In the genomic region with DNA sequence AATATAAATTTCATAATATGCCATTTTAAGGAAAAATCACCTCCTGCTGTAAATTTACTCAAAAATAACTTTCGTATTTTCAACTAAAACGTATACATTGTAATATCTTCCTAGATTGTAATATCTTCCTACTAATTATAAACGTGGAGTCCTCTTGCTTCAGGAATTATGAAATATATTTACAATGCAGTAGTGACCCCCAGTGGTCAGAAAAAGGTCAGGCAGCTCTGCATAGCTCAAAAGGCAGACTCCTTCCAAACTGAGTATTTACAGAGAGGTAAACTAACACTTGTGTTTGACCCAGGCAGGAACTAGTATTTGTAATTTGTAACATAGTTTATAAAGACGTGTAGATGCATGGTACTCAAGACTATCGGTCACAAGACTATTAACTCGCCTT, we compare ENCODE assay signal across 9 mouse cellular contexts. TPM values are rescaled to one million over a fixed set of nuclear protein-coding genes. Genes with fewer than 3 reads are reported as not detected.
DNase-seq lines count a peak whose midpoint lies in the region; ATAC-seq and TF ChIP-seq lines count a peak whose summit lies in the region.
"Had no signal": no experiment of that assay in that cellular context is flagged by ENCODE, and none has a peak within 500 bp of the region (broad histone marks: within the 10 kb centered on the region; RNA-seq: fewer than 3 reads in every experiment).

No protein-coding gene starts in this region.

- TF ChIP-seq EP300 in lung, postnatal 0 days (IDR thresholded peaks at IDR 0.05), result no peak

- H3K4me2 ChIP-seq in embryonic facial prominence, embryonic 11.5 days (ENCODE audit: low read depth, low read length), result no peak overlapping the region
- H3K4me2 ChIP-seq in kidney, postnatal 0 days (ENCODE audit: low read length), result no peak overlapping the region
- H3K4me2 ChIP-seq in lung, postnatal 0 days (replicated peaks; ENCODE audit: low read depth, low read length), result no peak overlapping the region
- H3K4me2 ChIP-seq: heart, embryonic 15.5 days had no signal

- DNase-seq in adrenal gland, adult (ENCODE audit: inconsistent age in 2 of 2, low spot score in 1 of 2), result peak; percentile 11 to 85
- DNase-seq in adrenal gland, postnatal 4 days (ENCODE audit: low spot score in 2 of 2), result no peak
- DNase-seq in thymus, adult 2 months, result peak; percentile 40
- no peak for DNase-seq in thymus, adult 18-20 months
- peak; percentile 79 for DNase-seq in embryonic facial prominence, embryonic 11.5 days (ENCODE audit: low spot score)
- peak; percentile 88 for DNase-seq in kidney, postnatal 0 days (ENCODE audit: low spot score)
- peak; percentile 85 for DNase-seq in lung, postnatal 0 days (ENCODE audit: low spot score)
- peak; percentile 19 for DNase-seq in splenic B cell, adult 2 months (ENCODE audit: low read depth, low spot score)

- TF ChIP-seq POLR2A in thymus, adult 2 months (IDR thresholded peaks at IDR 0.05; ENCODE audit: control insufficient read depth, extremely low read depth, insufficient read depth, low read length, poor library complexity), result no peak

- H3K9me3 ChIP-seq in embryonic facial prominence, embryonic 11.5 days (replicated peaks; ENCODE audit: control insufficient read depth, low read length), result no peaks in the 10 kb centered on the region
- no peaks in the 10 kb centered on the region for H3K9me3 ChIP-seq in kidney, postnatal 0 days (replicated peaks; ENCODE audit: low read length)
- H3K9me3 ChIP-seq in lung, postnatal 0 days (ENCODE audit: low read length), result no peaks in the 10 kb centered on the region
- H3K9me3 ChIP-seq: heart, embryonic 15.5 days had no signal

- peaks cover 23% of the 10 kb centered on the region for H3K4me1 ChIP-seq in thymus, adult 2 months (replicated peaks; ENCODE audit: control insufficient read depth, insufficient read depth, low read length)
- H3K4me1 ChIP-seq in embryonic facial prominence, embryonic 11.5 days (ENCODE audit: control insufficient read depth, insufficient read depth, low read length), result no peaks in the 10 kb centered on the region; the same call in 1 of the 2 replicates
- no peaks in the 10 kb centered on the region for H3K4me1 ChIP-seq in kidney, postnatal 0 days (replicated peaks; ENCODE audit: insufficient read depth, low read length)
- H3K4me1 ChIP-seq in lung, postnatal 0 days (ENCODE audit: insufficient read depth, low read depth, low read length), result no peaks in the 10 kb centered on the region

- TF ChIP-seq CTCF in thymus, adult 2 months (IDR thresholded peaks at IDR 0.05; ENCODE audit: borderline replicate concordance, control insufficient read depth, extremely low read depth, insufficient read depth, low read length, poor library complexity), result no peak
- TF ChIP-seq CTCF in kidney, postnatal 0 days (IDR thresholded peaks at IDR 0.05; ENCODE audit: low read depth), result peak; percentile 91
- TF ChIP-seq CTCF in lung, postnatal 0 days (IDR thresholded peaks at IDR 0.05), result peak; percentile 79

- no peaks in the 10 kb centered on the region for H3K36me3 ChIP-seq in thymus, adult 2 months (ENCODE audit: control insufficient read depth, insufficient read depth, low read length)
- no peaks in the 10 kb centered on the region for H3K36me3 ChIP-seq in embryonic facial prominence, embryonic 11.5 days (replicated peaks; ENCODE audit: control insufficient read depth, insufficient read depth, low read depth, low read length)
- H3K36me3 ChIP-seq in kidney, postnatal 0 days (ENCODE audit: insufficient read depth, low read length), result no peaks in the 10 kb centered on the region
- H3K36me3 ChIP-seq in lung, postnatal 0 days (ENCODE audit: insufficient read depth, low read length), result no peaks in the 10 kb centered on the region
- H3K36me3 ChIP-seq in splenic B cell, adult 2 months (ENCODE audit: control insufficient read depth, insufficient read depth, low read length, poor library complexity, severe bottlenecking), result no peaks in the 10 kb centered on the region
- H3K36me3 ChIP-seq: heart, embryonic 15.5 days had no signal

- no peaks in the 10 kb centered on the region for H3K27me3 ChIP-seq in thymus, adult 2 months (ENCODE audit: control insufficient read depth, insufficient read depth, low read length)
- H3K27me3 ChIP-seq in embryonic facial prominence, embryonic 11.5 days (ENCODE audit: control insufficient read depth, insufficient read depth, low read length), result no peaks in the 10 kb centered on the region
- no peaks in the 10 kb centered on the region for H3K27me3 ChIP-seq in kidney, postnatal 0 days (ENCODE audit: insufficient read depth, low read length)
- H3K27me3 ChIP-seq in lung, postnatal 0 days (replicated peaks; ENCODE audit: insufficient read depth, low read length), result no peaks in the 10 kb centered on the region
- H3K27me3 ChIP-seq in splenic B cell, adult 2 months (ENCODE audit: control insufficient read depth, insufficient read depth, low read length, poor library complexity, severe bottlenecking), result no peaks in the 10 kb centered on the region
- H3K27me3 ChIP-seq: heart, embryonic 15.5 days had no signal

- no peak for ATAC-seq in embryonic facial prominence, embryonic 11.5 days (replicated peaks; ENCODE audit: insufficient number of reproducible peaks, low FRiP score, low TSS enrichment, low read depth)
- 0 out of 2 replicates have a peak, but pooled peaks have one; percentile 46 for ATAC-seq in kidney, postnatal 0 days (replicated peaks; ENCODE audit: low FRiP score, low read depth)
- peak; percentile 49; the same call in 1 of the 2 replicates for ATAC-seq in lung, postnatal 0 days

- no peak overlapping the region for H3K9ac ChIP-seq in embryonic facial prominence, embryonic 11.5 days (replicated peaks; ENCODE audit: low read length)
- H3K9ac ChIP-seq in kidney, postnatal 0 days (ENCODE audit: low read depth, low read length), result no peak overlapping the region
- no peak overlapping the region for H3K9ac ChIP-seq in lung, postnatal 0 days (replicated peaks; ENCODE audit: low read depth)
- H3K9ac ChIP-seq: heart, embryonic 15.5 days had no signal

- H3K27ac ChIP-seq in thymus, adult 2 months (ENCODE audit: control insufficient read depth, insufficient read depth, low read length), result no peak overlapping the region
- H3K27ac ChIP-seq in embryonic facial prominence, embryonic 11.5 days (replicated peaks; ENCODE audit: low read depth, low read length), result no peak overlapping the region
- H3K27ac ChIP-seq in kidney, postnatal 0 days, result no peak overlapping the region
- H3K27ac ChIP-seq in lung, postnatal 0 days (ENCODE audit: low read length), result no peak overlapping the region
- H3K27ac ChIP-seq: heart, embryonic 15.5 days had no signal

- H3K4me3 ChIP-seq in thymus, adult 2 months (ENCODE audit: control insufficient read depth, insufficient read depth, low read length), result no peak overlapping the region
- H3K4me3 ChIP-seq in embryonic facial prominence, embryonic 11.5 days (ENCODE audit: low read depth, low read length), result no peak overlapping the region
- H3K4me3 ChIP-seq in kidney, postnatal 0 days (replicated peaks; ENCODE audit: low read depth, low read length), result no peak overlapping the region
- no peak overlapping the region for H3K4me3 ChIP-seq in lung, postnatal 0 days (ENCODE audit: low read depth, low read length)
- H3K4me3 ChIP-seq: heart, embryonic 15.5 days had no signal

- 44% methylated on average over 6 of the region's 6 CpGs for WGBS in thymus, adult 2 months
- 33% methylated on average over 6 of the region's 6 CpGs for WGBS in embryonic facial prominence, embryonic 11.5 days
- WGBS in kidney, postnatal 0 days, result 30% methylated on average over 6 of the region's 6 CpGs
- WGBS in lung, postnatal 0 days, result 9% methylated on average over 6 of the region's 6 CpGs

RNA-seq across cellular contexts. Expression of gene Fat4, which starts 37.2 kb away (rescaled TPM):
- total RNA-seq in adrenal gland, postnatal 4 days (2021), result 10 to 100 TPM; 36.1 to 39.3 TPM
- 0.94 and 1.1 TPM in 2 replicates for polyA plus RNA-seq in thymus, adult 2 months (2012; rRNA removed)
- polyA plus RNA-seq in embryonic facial prominence, embryonic 11.5 days (2014; fragmentation: Nextera tagmentation; extraction: Ambion mirVana), result 14.0 and 14.8 TPM in 2 replicates
- 3.9 and 4.1 TPM in 2 replicates for polyA plus RNA-seq in kidney, postnatal 0 days (2015; fragmentation: Nextera tagmentation; extraction: Ambion mirVana)
- 3.3 and 3.5 TPM in 2 replicates for polyA plus RNA-seq in lung, postnatal 0 days (2015; fragmentation: Nextera tagmentation; extraction: Ambion mirVana)

Comparison
In these comparisons a context has a peak if more than half of its experiments do, and no peak if none do; other contexts are left out.
1. DNase-seq: peak in adrenal gland, adult (2 of 2), thymus, adult 2 months (single experiment), embryonic facial prominence, embryonic 11.5 days (single experiment), kidney, postnatal 0 days (single experiment), lung, postnatal 0 days (single experiment) and splenic B cell, adult 2 months (single experiment); none in adrenal gland, postnatal 4 days (0 of 2) and thymus, adult 18-20 months (0 of 2).